Mouse (Mus musculus) intestine, embryonic 14.5 days (tissue): ENCODE results near the gene Dab2ip. TPM values are rescaled to one million over a fixed set of nuclear protein-coding genes. Genes with fewer than 3 reads are reported as not detected.
A peak's percentile ranks its signal among the peaks of the same experiment; 100 is the strongest.

Source experiments
- ATAC-seq: fragments of 200-750 bp; cut with Nextera tagmentation; replicated peaks from 2 replicates; pipeline ENCODE4 v1.8.0; 2017; ENCODE audit warnings: low read depth, moderate number of reproducible peaks, moderate TSS enrichment, moderate library complexity; ENCODE audit not compliant: low FRiP score, low TSS enrichment
- DNase-seq: peaks from one replicate; pipeline ENCODE4 v3.0.0-alpha.2; 2018; ENCODE audit warnings: low spot score
- H3K27ac ChIP-seq: fragments of 300-500 bp; sonication (generic); 2 replicates; pipeline ENCODE4 v1.5.1; 2014; ENCODE audit warnings: low read depth, mild to moderate bottlenecking, control low read depth
- H3K27me3 ChIP-seq: fragments of 300-500 bp; sonication (generic); replicated peaks from 2 replicates; pipeline ENCODE4 v1.6.1; 2014; ENCODE audit warnings: low read length, control low read depth; ENCODE audit not compliant: control insufficient read depth, insufficient read depth
- H3K36me3 ChIP-seq: fragments of 300-500 bp; sonication (generic); 2 replicates; pipeline ENCODE4 v1.6.1; 2014; ENCODE audit warnings: low read length, control low read depth; ENCODE audit not compliant: control insufficient read depth, insufficient read depth
- H3K4me1 ChIP-seq: fragments of 300-500 bp; sonication (generic); replicated peaks from 2 replicates; pipeline ENCODE4 v1.6.1; 2014; ENCODE audit warnings: low read length, control low read depth, mixed read lengths; ENCODE audit not compliant: control insufficient read depth, insufficient read depth
- H3K4me2 ChIP-seq: fragments of 300-500 bp; sonication (generic); 2 replicates; pipeline ENCODE4 v1.6.1; 2014; ENCODE audit warnings: low read length
- H3K4me3 ChIP-seq: fragments of 300-500 bp; sonication (generic); 2 replicates; pipeline ENCODE4 v1.5.1; 2014; ENCODE audit warnings: low read depth, low read length, control low read depth, mixed read lengths
- H3K9ac ChIP-seq: fragments of 300-500 bp; sonication (generic); 2 replicates; pipeline ENCODE4 v1.6.1; 2014; ENCODE audit warnings: mild to moderate bottlenecking, low read length
- H3K9me3 ChIP-seq: fragments of 300-500 bp; sonication (generic); 2 replicates; pipeline ENCODE4 v1.6.1; 2016; ENCODE audit warnings: low read length, control low read depth; ENCODE audit not compliant: control insufficient read depth
- WGBS: fragments of 180-500 bp; shearing (Covaris S2); extraction: QIAGEN DNeasy Blood & Tissue Kit; methylation state at CpG from one replicate; pipeline ENCODE4 v1.1.7; 2014; 5-methylcytosine and 5-hydroxymethylcytosine counted together
- polyA plus RNA-seq: library from polyadenylated mRNA; unstranded; fragments of >200 nt; fragmentation: Nextera tagmentation; extraction: Ambion mirVana; gene quantifications from 2 replicates; pipeline ENCODE4 v1.2.1, GENCODE M21; 2014

The Dab2ip gene
- polyA plus RNA-seq, 1 experiment from 2014 or later: 47.8 TPM

DNA sequence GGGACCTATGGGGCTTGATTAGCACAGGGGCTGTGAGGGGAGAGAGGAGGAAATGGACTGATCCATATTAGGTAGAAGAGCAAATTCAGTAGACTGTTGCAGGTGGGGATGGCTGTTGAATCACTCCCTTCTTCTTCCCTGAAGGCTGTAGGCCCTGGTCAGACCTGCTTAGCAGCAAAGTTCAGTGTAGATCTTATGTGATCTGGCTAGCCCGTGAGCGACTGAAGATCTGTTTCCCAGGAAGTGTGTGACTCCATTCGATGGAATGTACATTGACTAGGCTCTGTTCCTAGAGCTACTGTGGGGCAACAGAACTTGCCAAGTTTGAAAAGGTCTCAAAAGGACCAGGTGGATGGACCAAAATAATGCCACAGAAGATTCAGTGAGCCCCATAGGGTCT lies 145.2 kb downstream of the Dab2ip start:
- Histone ChIP-seq H3K27ac (0 out of 2 replicates have a peak overlapping the region, but pooled peaks have one; percentile 62), H3K4me2 (no peak overlapping the region), H3K27me3 (no peaks in the 10 kb centered on the region), H3K9ac (no peak overlapping the region), H3K36me3 (0 out of 2 replicates have a peak, but pooled peaks cover 6% of the 10 kb centered on the region), H3K4me1 (peaks cover 21% of the 10 kb centered on the region), H3K4me3 (no peak overlapping the region), H3K9me3 (no peaks in the 10 kb centered on the region)
- DNase-seq (no peak), ATAC-seq (no peak)
- 90% methylated on average over 3 of the region's 3 CpGs for WGBS

- DNase-seq (no peak), ATAC-seq (no peak)
- Histone ChIP-seq H3K27me3 (no peaks in the 10 kb centered on the region), H3K4me2 (no peak overlapping the region), H3K36me3 (peaks cover 97% of the 10 kb centered on the region), H3K4me3 (no peak overlapping the region), H3K27ac (no peak overlapping the region), H3K9me3 (no peaks in the 10 kb centered on the region), H3K4me1 (0 out of 2 replicates have a peak, but pooled peaks cover 2% of the 10 kb centered on the region), H3K9ac (no peak overlapping the region)
- 96% methylated on average over 5 of the region's 5 CpGs for WGBS
These were observed 154.5 kb downstream of the Dab2ip start for GRCm38 (mm10) chr2:35712611-35713010.

- Histone ChIP-seq H3K27ac (no peak overlapping the region), H3K36me3 (peaks cover 98% of the 10 kb centered on the region), H3K4me1 (0 out of 2 replicates have a peak, but pooled peaks cover 2% of the 10 kb centered on the region), H3K27me3 (no peaks in the 10 kb centered on the region), H3K4me3 (no peak overlapping the region), H3K9me3 (no peaks in the 10 kb centered on the region), H3K9ac (no peak overlapping the region), H3K4me2 (no peak overlapping the region)
- 84% methylated on average over 7 of the region's 7 CpGs for WGBS
- DNase-seq (no peak), ATAC-seq (no peak)
These were observed 155.4 kb downstream of the Dab2ip start for GRCm38 (mm10) chr2:35713460-35713859.

DNA sequence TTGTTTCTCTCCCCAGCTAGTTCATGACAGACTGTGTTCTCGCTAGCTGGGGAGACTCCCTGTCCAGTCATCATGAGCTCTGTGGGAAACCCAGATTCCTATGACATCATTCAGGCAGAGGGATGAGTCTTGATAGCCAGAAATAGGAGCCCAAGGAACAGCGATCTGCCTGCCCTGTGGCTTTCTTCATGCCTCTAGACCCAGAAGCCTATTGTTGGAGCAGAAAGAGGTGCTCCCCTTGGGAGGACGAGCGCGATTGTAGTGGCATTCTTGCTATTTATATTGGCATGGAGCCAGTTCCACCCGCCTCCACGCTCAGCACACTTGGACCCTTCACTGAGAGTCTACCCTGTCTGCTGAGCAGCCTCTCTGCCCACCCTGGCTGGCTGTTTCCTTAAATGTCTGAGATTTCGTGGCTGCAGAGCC lies 156.7 kb downstream of the Dab2ip start:
- Histone ChIP-seq H3K27me3 (no peaks in the 10 kb centered on the region), H3K9me3 (no peaks in the 10 kb centered on the region), H3K4me1 (0 out of 2 replicates have a peak, but pooled peaks cover 2% of the 10 kb centered on the region), H3K36me3 (peaks cover 98% of the 10 kb centered on the region), H3K4me2 (no peak overlapping the region), H3K9ac (no peak overlapping the region), H3K27ac (no peak overlapping the region), H3K4me3 (no peak overlapping the region)
- 49% methylated on average over 8 of the region's 8 CpGs for WGBS
- ATAC-seq (no peak), DNase-seq (no peak)

DNA sequence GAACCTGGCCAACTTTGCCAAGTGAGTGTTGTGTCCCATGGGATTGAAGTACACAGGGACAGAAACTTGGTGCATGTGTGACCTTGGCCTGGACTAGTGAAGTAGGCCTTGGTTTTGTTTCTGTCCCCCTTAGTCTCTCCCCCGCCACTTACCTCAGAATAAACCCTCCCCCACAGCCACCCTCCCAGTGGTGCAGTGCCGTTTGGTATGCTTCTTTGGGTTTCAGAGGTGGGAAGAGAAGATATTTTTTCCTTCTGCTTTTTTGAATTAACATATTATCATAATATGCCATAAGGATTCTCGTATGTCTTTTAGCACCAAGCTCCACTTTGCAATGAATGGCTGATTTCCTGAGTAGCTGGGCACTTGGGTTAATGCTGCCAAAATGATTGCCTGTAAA lies 157.4 kb downstream of the Dab2ip start:
- Histone ChIP-seq H3K27ac (no peak overlapping the region), H3K27me3 (no peaks in the 10 kb centered on the region), H3K9me3 (no peaks in the 10 kb centered on the region), H3K4me2 (no peak overlapping the region), H3K4me1 (0 out of 2 replicates have a peak, but pooled peaks cover 2% of the 10 kb centered on the region), H3K4me3 (no peak overlapping the region), H3K9ac (no peak overlapping the region), H3K36me3 (peaks cover 98% of the 10 kb centered on the region)
- DNase-seq (no peak), ATAC-seq (no peak)
- 84% methylated on average over 3 of the region's 3 CpGs for WGBS

DNA sequence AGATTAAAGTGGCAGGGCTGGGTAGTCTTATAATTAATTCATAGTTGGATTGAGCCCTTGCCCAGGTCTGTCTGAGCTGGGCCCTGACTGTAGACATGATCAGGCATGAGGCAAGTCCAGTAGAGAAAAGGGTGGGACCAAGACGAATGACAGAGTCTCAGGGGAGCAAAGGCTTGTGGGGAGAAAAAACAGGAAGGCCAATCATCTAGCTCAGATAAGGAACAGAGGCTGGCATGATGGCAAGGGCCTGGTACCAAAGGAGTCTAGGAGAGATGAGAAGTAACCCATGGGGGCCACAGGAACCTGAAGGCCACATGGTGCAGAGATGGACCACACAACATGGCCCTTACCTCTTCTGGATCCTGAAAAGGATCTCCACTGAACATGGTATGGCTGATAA lies 158.1 kb downstream of the Dab2ip start:
- H3K4me3 ChIP-seq: no peak overlapping the region
- H3K36me3 ChIP-seq: peaks cover 98% of the 10 kb centered on the region
- H3K9me3 ChIP-seq: no peaks in the 10 kb centered on the region
- no peak for DNase-seq
- H3K4me1 ChIP-seq: 0 out of 2 replicates have a peak, but pooled peaks cover 2% of the 10 kb centered on the region
- no peaks in the 10 kb centered on the region for H3K27me3 ChIP-seq
- no peak overlapping the region for H3K27ac ChIP-seq
- no peak for ATAC-seq
- 70% methylated on average over 1 of the region's 1 CpGs for WGBS
- no peak overlapping the region for H3K4me2 ChIP-seq
- H3K9ac ChIP-seq: no peak overlapping the region

DNA sequence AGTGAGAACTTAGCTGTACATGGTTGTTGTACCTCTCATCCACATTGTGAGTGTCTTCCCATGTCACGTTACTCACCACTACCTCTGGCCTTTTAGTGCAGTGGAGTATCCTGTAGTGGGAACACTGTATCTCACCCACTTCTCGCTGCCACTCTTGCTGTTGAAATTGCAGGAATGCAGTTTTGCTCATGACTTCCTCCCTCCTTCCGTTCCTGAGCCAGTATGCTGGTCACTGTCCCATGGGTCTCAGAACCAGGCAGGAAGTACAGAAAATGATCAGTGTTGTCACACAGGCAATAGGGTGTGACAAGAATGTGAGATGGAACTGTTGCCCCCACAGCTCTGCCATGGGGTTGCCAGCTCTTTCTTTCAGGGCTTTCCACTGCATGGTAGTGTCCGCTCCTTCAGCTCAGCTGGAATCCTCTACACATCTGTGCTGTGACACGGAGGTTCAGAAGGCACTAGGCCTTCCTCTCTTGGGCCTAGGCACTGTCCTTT lies 160.0 kb downstream of the Dab2ip start:
- DNase-seq (no peak), ATAC-seq (no peak)
- H3K27ac ChIP-seq: no peak overlapping the region
- H3K4me1 ChIP-seq: 0 out of 2 replicates have a peak, but pooled peaks cover 2% of the 10 kb centered on the region
- H3K4me3 ChIP-seq: no peak overlapping the region
- no peaks in the 10 kb centered on the region for H3K9me3 ChIP-seq
- 86% methylated on average over 5 of the region's 5 CpGs for WGBS
- H3K27me3 ChIP-seq: no peaks in the 10 kb centered on the region
- no peak overlapping the region for H3K9ac ChIP-seq
- H3K36me3 ChIP-seq: peaks cover 100% of the 10 kb centered on the region
- no peak overlapping the region for H3K4me2 ChIP-seq

- no peak for ATAC-seq
- no peaks in the 10 kb centered on the region for H3K9me3 ChIP-seq
- 94% methylated on average over 9 of the region's 9 CpGs for WGBS
- DNase-seq: no peak
- no peak overlapping the region for H3K27ac ChIP-seq
- H3K4me2 ChIP-seq: no peak overlapping the region
- 0 out of 2 replicates have a peak, but pooled peaks cover 2% of the 10 kb centered on the region for H3K4me1 ChIP-seq
- no peaks in the 10 kb centered on the region for H3K27me3 ChIP-seq
- H3K4me3 ChIP-seq: no peak overlapping the region
- H3K9ac ChIP-seq: no peak overlapping the region
- H3K36me3 ChIP-seq: peaks cover 100% of the 10 kb centered on the region
These were observed 160.6 kb downstream of the Dab2ip start for GRCm38 (mm10) chr2:35718662-35719061.
